Mouse (Mus musculus) cerebellum, adult (tissue): ENCODE results near the gene Ksr1.

Source experiments
- ATAC-seq: cut with Nextera tagmentation; 2 replicates; pipeline ENCODE4 v1.9.2; 2017; ENCODE audit warnings: mild to moderate bottlenecking, moderate library complexity, mixed read lengths; ENCODE audit not compliant: insufficient number of reproducible peaks, low FRiP score, low TSS enrichment

Gene Ksr1

GRCm38 (mm10) chr11:79129388-79130356 lies 16.5 kb downstream of the Ksr1 start:
- ATAC-seq, result no peak

- no peak for ATAC-seq
Measured at GRCm38 (mm10) chr11:79128233-79128632, 18.0 kb downstream of the Ksr1 start.

- ATAC-seq, result no peak
Measured at GRCm38 (mm10) chr11:79126963-79127362, 19.2 kb downstream of the Ksr1 start.

GRCm38 (mm10) chr11:79125775-79126174 lies 20.4 kb downstream of the Ksr1 start:
- ATAC-seq, result no peak

- ATAC-seq, result no peak
Measured at GRCm38 (mm10) chr11:79122556-79122955, 23.7 kb downstream of the Ksr1 start.

GRCm38 (mm10) chr11:79120087-79120486 lies 26.1 kb downstream of the Ksr1 start:
- no peak for ATAC-seq

- ATAC-seq, result no peak
Measured at GRCm38 (mm10) chr11:79118918-79119377, 27.3 kb downstream of the Ksr1 start.

GRCm38 (mm10) chr11:79116665-79117064 lies 29.5 kb downstream of the Ksr1 start:
- peak; percentile 74; the same call in 1 of the 2 replicates for ATAC-seq

GRCm38 (mm10) chr11:79115659-79116058 lies 30.5 kb downstream of the Ksr1 start:
- no peak for ATAC-seq

GRCm38 (mm10) chr11:79114061-79114460 lies 32.1 kb downstream of the Ksr1 start:
- ATAC-seq, result no peak

- ATAC-seq, result no peak
Measured at GRCm38 (mm10) chr11:79113397-79113796, 32.8 kb downstream of the Ksr1 start.

GRCm38 (mm10) chr11:79112559-79113302 lies 33.5 kb downstream of the Ksr1 start:
- no peak for ATAC-seq

- no peak for ATAC-seq
Measured at GRCm38 (mm10) chr11:79111864-79112558, 34.2 kb downstream of the Ksr1 start.

GRCm38 (mm10) chr11:79110446-79110845 lies 35.8 kb downstream of the Ksr1 start:
- ATAC-seq, result no peak

GRCm38 (mm10) chr11:79107934-79108333 lies 38.3 kb downstream of the Ksr1 start:
- no peak for ATAC-seq

GRCm38 (mm10) chr11:79104998-79105397 lies 41.2 kb downstream of the Ksr1 start:
- no peak for ATAC-seq

- ATAC-seq, result no peak
Measured at GRCm38 (mm10) chr11:79104538-79104937, 41.7 kb downstream of the Ksr1 start.

GRCm38 (mm10) chr11:79104096-79104495 lies 42.1 kb downstream of the Ksr1 start:
- no peak for ATAC-seq

- ATAC-seq, result no peak
Measured at GRCm38 (mm10) chr11:79103461-79103869, 42.7 kb downstream of the Ksr1 start.

- ATAC-seq, result no peak
Measured at GRCm38 (mm10) chr11:79102280-79102679, 43.9 kb downstream of the Ksr1 start.

GRCm38 (mm10) chr11:79101568-79101967 lies 44.6 kb downstream of the Ksr1 start:
- ATAC-seq, result no peak
